Mouse (Mus musculus): ENCODE results near the gene Hist1h2ah.

- no peak for TF ChIP-seq POLR2A (IDR thresholded peaks at IDR 0.05; ENCODE audit: control insufficient read depth, low read depth, low read length)
- no peak for TF ChIP-seq CTCF (IDR thresholded peaks at IDR 0.05; ENCODE audit: control insufficient read depth, insufficient read depth, insufficient replicate concordance, low read depth, low read length)
Observed at GRCm38 (mm10) chr13:22039364-22039763, 4.0 kb upstream of the Hist1h2ah start.

Measured in testis, adult 2 months (tissue).